Mouse (Mus musculus) liver, embryonic 14.5 days (tissue): ENCODE results near the gene Uqcc3.

Source experiments
- CTCF ChIP-seq: IDR thresholded peaks from 2 replicates; pipeline ENCODE4 v1.5.1; 2016; ENCODE audit warnings: antibody characterized with exemption, low read depth, control low read depth
- EP300 ChIP-seq: IDR thresholded peaks from 2 replicates; pipeline ENCODE4 v1.6.1; 2016; ENCODE audit warnings: antibody characterized with exemption, low read depth

- peak; percentile 78 for TF ChIP-seq CTCF
- TF ChIP-seq EP300 = no peak
Observed at GRCm38 (mm10) chr19:8857689-8858088, 23.0 kb downstream of the Uqcc3 start.
